Mouse (Mus musculus): ENCODE results near the gene Ackr3. TPM values are rescaled to one million over a fixed set of nuclear protein-coding genes. Genes with fewer than 3 reads are reported as not detected.

Ackr3 gene
- total and polyA plus RNA-seq, 3 experiments, result not detected

DNA sequence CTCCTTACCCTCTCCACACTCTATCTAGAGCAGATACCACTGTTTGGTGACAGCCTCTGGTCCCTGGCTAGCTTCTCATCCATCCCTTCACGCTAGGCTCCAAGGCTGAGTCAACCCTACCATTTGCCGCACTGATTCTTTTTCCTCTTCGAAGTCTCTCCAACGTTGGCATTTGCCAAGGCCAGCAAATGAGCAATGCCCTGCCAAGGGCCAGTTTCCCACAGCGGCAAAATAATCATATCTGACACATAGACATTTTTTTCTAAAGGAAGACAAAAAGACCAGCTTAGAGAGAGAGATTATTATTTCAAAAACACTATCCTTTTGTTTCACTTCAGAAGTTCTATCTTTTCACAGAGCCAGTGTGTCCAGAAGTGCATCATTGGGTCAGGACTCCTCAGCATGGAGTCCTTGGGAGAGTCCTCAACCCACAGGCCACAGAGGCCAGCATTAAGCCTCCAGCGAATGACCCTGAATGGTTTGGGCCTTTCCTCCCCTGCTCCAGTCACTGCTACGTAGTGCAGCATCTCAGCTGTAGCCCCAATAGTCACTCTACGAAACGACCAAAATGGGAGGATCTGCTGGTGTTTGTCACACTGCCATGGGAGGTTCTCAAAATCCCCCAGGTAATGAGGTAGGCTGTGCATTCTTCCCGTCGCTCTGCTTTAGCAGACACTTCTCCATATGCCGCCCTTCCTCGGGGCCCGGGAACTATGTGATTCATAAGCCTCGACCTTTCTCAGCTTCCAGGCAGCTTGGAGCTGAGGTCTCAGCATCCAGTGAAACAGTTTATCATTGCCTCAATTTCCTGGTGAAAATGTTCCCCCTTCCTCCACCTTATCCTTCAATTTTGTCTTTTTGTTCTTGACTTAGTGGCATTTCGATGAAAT, 35.8 kb downstream of the Ackr3 start:
- TF ChIP-seq RAD21 (IDR thresholded peaks at IDR 0.05; ENCODE audit: low read depth, low read length), result no peak
- no peak for TF ChIP-seq EP300 (IDR thresholded peaks at IDR 0.05; ENCODE audit: low read depth in 1 of 2, low read length in 2 of 2)
- TF ChIP-seq ZKSCAN1 (IDR thresholded peaks at IDR 0.05; ENCODE audit: low read depth, low read length), result no peak
- TF ChIP-seq E2F4 (IDR thresholded peaks at IDR 0.05; ENCODE audit: borderline replicate concordance, low read depth, low read length), result no peak
- no peak for TF ChIP-seq BHLHE40 (IDR thresholded peaks at IDR 0.05; ENCODE audit: borderline replicate concordance, low read depth, low read length)
- H3K4me1 ChIP-seq (ENCODE audit: control insufficient read depth in 1 of 2, insufficient read depth in 2 of 2, low read length in 2 of 2), result no peaks in the 10 kb centered on the region
- no peak overlapping the region for H3K4me3 ChIP-seq (ENCODE audit: control insufficient read depth in 1 of 2, insufficient read depth in 1 of 2, low read depth in 2 of 2, low read length in 2 of 2)
- no peaks in the 10 kb centered on the region for H3K79me2 ChIP-seq (ENCODE audit: control insufficient read depth, insufficient read depth, low read length, poor library complexity)
- no peak overlapping the region for H3K27ac ChIP-seq (ENCODE audit: control insufficient read depth, low read depth, low read length)
- H3K36me3 ChIP-seq (ENCODE audit: control insufficient read depth in 1 of 2, insufficient read depth in 2 of 2, low read length in 2 of 2), result no peaks in the 10 kb centered on the region
- H3K9me3 ChIP-seq (replicated peaks; ENCODE audit: insufficient read depth, low read length), result no peaks in the 10 kb centered on the region
- DNase-seq (ENCODE audit: low read depth, low spot score), result no peak
- H3K9ac ChIP-seq (ENCODE audit: control insufficient read depth, low read depth, low read length, poor library complexity, severe bottlenecking), result no peak overlapping the region
- no peaks in the 10 kb centered on the region for H3K27me3 ChIP-seq (ENCODE audit: control insufficient read depth in 1 of 2, insufficient read depth in 2 of 2, low read length in 2 of 2)

DNA sequence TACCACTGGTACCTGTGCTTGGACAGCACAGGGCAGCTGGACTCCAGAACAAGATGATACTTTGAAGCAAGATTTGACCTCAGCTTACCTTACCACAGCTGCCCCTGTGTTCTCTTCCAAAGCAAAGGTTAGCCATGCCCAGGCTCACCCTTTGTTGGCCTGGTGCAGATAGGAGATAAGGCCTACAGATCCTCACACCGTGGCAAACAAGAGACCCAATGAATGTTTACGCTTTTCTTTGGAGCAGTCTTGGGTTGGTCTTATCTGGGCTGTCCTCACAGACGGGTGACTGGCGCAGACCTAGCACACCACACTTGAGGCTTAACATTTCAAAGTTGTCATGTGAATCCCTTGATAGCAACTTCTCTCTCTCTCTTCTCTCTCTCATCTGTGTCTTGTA, 36.5 kb downstream of the Ackr3 start:
- Histone ChIP-seq H3K27me3 (ENCODE audit: control insufficient read depth in 1 of 2, insufficient read depth in 2 of 2, low read length in 2 of 2) (no peaks in the 10 kb centered on the region), H3K36me3 (ENCODE audit: control insufficient read depth in 1 of 2, insufficient read depth in 2 of 2, low read length in 2 of 2) (no peaks in the 10 kb centered on the region), H3K9me3 (replicated peaks; ENCODE audit: insufficient read depth, low read length) (no peaks in the 10 kb centered on the region), H3K9ac (ENCODE audit: control insufficient read depth, low read depth, low read length, poor library complexity, severe bottlenecking) (no peak overlapping the region), H3K4me3 (ENCODE audit: control insufficient read depth in 1 of 2, insufficient read depth in 1 of 2, low read depth in 2 of 2, low read length in 2 of 2) (no peak overlapping the region), H3K4me1 (ENCODE audit: control insufficient read depth in 1 of 2, insufficient read depth in 2 of 2, low read length in 2 of 2) (no peaks in the 10 kb centered on the region), H3K27ac (ENCODE audit: control insufficient read depth, low read depth, low read length) (no peak overlapping the region), H3K79me2 (ENCODE audit: control insufficient read depth, insufficient read depth, low read length, poor library complexity) (no peaks in the 10 kb centered on the region)
- no peak for TF ChIP-seq RCOR1 (IDR thresholded peaks at IDR 0.05; ENCODE audit: low read depth, low read length)
- TF ChIP-seq TCF12 (IDR thresholded peaks at IDR 0.05; ENCODE audit: low read depth, low read length), result no peak
- no peak for TF ChIP-seq NELFE (IDR thresholded peaks at IDR 0.05; ENCODE audit: low read depth, low read length)
- no peak for TF ChIP-seq CHD1 (IDR thresholded peaks at IDR 0.05; ENCODE audit: low read depth, low read length)
- TF ChIP-seq MYB (IDR thresholded peaks at IDR 0.05; ENCODE audit: low read depth, low read length), result no peak
- no peak for TF ChIP-seq GABPA (IDR thresholded peaks at IDR 0.05; ENCODE audit: low read depth, low read length)
- no peak for DNase-seq (ENCODE audit: low read depth, low spot score)

DNA sequence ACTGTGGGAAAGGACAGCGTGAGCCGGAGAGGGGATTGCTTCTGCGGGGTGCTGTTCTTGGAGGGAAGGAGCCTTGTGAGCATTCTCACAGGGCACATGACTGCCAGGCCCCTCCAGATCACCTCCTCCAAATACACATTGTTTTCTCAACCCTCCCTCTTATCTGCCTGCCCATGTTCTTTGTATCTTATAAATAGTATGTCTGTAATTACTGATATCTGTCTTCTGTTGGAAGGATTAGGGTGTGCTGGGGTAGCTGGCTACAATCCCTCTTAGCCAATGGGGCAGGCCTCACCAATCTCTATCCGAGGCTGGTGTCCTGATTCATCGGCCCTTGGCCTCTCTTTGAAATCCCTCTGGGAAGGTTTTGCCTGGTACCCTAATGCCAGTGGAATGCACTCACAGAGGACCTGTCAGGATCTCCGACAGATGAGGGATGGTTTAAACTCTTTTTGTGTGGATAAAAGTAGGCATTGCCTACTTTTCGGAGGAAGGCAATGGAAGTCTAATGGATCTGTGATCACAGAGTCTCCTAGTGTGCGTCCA, 38.7 kb downstream of the Ackr3 start:
- no peaks in the 10 kb centered on the region for H3K27me3 ChIP-seq (ENCODE audit: control insufficient read depth in 1 of 2, insufficient read depth in 2 of 2, low read length in 2 of 2)
- H3K27ac ChIP-seq (ENCODE audit: control insufficient read depth, low read depth, low read length), result no peak overlapping the region
- no peaks in the 10 kb centered on the region for H3K4me1 ChIP-seq (ENCODE audit: control insufficient read depth in 1 of 2, insufficient read depth in 2 of 2, low read length in 2 of 2)
- no peaks in the 10 kb centered on the region for H3K9me3 ChIP-seq (replicated peaks; ENCODE audit: insufficient read depth, low read length)
- H3K9ac ChIP-seq (ENCODE audit: control insufficient read depth, low read depth, low read length, poor library complexity, severe bottlenecking), result no peak overlapping the region
- DNase-seq (ENCODE audit: low read depth, low spot score), result no peak
- TF ChIP-seq MYB (IDR thresholded peaks at IDR 0.05; ENCODE audit: low read depth, low read length) (no peak), POLR2AphosphoS5 (IDR thresholded peaks at IDR 0.05; ENCODE audit: borderline replicate concordance, low read depth, low read length) (no peak), HCFC1 (IDR thresholded peaks at IDR 0.05; ENCODE audit: low read depth, low read length) (no peak), TBP (IDR thresholded peaks at IDR 0.05; ENCODE audit: low read depth, low read length) (no peak), MAZ (IDR thresholded peaks at IDR 0.05; ENCODE audit: low read depth, low read length) (no peak), GABPA (IDR thresholded peaks at IDR 0.05; ENCODE audit: low read depth, low read length) (no peak), ETS1 (IDR thresholded peaks at IDR 0.05; ENCODE audit: low read depth, low read length) (no peak)
- H3K36me3 ChIP-seq (ENCODE audit: control insufficient read depth in 1 of 2, insufficient read depth in 2 of 2, low read length in 2 of 2), result no peaks in the 10 kb centered on the region
- H3K79me2 ChIP-seq (ENCODE audit: control insufficient read depth, insufficient read depth, low read length, poor library complexity), result no peaks in the 10 kb centered on the region
- H3K4me3 ChIP-seq (ENCODE audit: control insufficient read depth in 1 of 2, insufficient read depth in 1 of 2, low read depth in 2 of 2, low read length in 2 of 2), result no peak overlapping the region

Measured in MEL (cell line).